Mouse (Mus musculus) Muller cell, postnatal 12 days (primary cell): ENCODE results near the gene Cbx5.
"Not testable (repeated sequence)": the region's sequence is repeated elsewhere in the genome, so short reads cannot be mapped to it uniquely, and the experiment has no call there.

Experiments used
- DNase-seq: peaks from one replicate; pipeline ENCODE4 v3.0.0-alpha.2; 2015; ENCODE audit errors: inconsistent ontology term

The Cbx5 gene

DNA sequence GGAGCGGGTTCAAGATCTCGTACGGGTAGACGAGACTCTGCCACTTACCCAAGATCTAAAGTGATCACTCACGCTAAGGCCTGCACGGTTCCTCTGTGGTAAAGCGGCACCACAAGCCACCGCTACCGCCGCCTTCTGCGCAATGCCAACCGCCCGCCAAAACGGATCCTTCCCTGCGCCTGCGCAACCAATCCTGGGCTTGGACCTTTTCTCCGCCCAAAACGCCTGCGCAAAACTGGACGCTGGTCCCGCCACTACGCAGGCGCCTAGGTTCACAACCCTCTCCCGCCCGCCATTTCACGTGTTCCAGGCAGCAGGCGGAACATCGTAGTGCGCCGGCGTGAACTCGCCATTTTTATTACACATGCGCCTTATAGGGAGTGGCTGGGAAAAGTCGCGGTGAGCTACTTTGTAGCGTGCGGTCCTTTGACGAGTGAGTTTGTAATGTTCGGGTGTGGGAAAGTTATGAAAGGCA lies at the start of gene Cbx5:
Gene Cbx5 (minus strand): TSS at position 132 of the 475 bp plus-strand sequence.
- DNase-seq = no peak

DNA sequence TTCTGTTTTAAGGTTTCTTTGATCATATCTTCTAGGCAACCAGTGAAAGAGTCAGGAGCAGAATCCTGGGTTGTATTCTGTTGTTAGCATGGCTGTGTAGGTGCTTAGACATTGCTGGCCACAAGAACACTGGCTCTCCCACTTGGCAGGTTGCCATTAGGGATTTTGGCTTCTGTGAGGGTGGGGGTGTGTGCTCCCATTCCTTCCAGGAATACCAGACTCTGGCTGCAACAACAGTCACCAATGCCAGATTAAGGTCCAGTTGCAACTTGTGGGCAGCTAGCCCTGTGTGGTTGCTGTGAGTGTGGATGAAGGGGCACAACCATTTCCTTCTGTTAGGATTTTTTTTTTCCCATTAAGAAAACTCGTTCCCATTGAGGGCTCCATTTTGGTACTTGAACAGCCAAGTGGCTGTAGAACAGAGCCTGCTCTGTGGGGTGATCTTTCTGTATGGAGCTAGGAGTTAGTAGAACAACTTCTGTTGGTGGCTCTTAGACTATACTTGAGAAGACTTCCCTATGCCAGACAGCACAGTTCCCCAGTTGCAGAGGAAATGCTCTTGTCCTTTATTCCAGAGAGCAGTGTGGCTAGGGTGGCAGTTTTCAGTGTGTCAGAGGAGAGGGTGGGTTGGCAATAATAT lies 46.3 kb upstream of the Cbx5 start:
- DNase-seq = peak; percentile 78

DNA sequence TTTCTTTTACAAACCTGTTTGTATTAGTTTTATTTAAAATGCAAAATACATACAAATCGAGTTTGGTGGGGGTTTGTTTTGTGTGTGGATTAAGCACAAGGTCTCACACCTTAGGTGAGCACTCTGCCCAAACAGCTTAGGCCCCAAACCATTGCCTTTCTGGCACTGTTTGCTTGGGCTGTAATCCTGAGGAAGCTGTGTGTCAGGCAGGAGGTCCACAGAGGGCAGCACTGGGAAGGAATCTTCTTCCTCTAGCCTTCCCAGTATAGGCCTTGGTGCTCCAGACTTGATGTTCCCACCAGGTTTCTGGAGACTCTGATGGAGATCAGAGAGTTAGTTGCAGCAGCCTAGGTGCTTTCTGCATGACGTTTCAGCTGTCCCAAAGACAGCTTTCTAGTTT lies 45.0 kb upstream of the Cbx5 start:
- no peak for DNase-seq

DNA sequence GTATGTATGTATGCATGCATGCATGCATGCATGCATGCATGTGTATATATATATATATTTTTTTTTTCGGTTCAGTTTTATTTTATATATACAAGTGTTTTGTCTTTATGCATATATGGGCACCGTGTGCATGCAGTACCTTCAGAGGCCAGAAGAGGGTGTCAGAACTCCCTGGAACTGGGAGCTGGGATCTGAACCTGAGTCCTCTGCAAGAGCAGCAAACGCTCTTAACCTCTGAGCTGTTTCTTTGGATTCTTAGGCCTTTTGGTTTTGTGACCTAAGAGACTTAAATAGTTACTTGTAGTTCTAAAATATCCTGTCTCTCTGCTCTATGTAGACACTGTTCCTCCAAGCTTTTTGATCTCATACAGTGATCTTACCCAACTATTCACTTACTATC lies 44.5 kb upstream of the Cbx5 start:
- DNase-seq = no peak

DNA sequence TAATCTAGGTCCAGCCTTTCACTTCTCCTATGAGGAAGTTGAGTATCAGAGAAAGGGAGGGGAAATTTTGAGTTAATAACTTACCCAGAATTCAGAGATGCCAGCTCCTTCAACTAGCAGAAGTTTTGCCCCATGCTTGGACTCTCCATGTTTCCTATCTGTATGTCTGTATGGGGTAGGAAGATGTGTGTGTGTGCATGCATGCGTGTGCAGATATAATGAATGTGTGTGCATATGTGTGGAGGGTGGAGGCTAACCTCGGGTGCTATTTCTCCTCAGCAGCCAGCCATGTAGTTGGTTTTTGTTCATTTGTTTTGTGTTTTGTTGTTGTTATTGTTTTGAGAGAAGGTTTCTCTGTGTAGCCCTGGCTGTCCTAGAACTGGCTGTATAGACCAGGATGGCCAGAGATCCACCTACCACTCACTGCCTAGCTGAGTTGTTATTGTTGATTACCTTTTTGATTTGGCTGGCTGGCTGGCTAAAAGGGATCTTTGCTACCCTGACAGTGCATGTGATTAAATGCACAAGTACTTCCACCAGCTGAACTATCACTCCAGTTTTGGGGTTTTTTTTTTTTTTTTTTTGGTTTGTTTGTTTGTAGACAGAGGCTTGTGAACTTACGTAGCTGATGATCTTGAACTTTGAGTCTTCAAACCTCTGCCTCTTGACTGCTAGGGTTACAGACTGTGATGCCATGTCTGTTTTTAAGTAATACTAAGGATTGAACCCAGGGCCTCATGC lies 42.0 kb upstream of the Cbx5 start:
- DNase-seq = no peak

DNA sequence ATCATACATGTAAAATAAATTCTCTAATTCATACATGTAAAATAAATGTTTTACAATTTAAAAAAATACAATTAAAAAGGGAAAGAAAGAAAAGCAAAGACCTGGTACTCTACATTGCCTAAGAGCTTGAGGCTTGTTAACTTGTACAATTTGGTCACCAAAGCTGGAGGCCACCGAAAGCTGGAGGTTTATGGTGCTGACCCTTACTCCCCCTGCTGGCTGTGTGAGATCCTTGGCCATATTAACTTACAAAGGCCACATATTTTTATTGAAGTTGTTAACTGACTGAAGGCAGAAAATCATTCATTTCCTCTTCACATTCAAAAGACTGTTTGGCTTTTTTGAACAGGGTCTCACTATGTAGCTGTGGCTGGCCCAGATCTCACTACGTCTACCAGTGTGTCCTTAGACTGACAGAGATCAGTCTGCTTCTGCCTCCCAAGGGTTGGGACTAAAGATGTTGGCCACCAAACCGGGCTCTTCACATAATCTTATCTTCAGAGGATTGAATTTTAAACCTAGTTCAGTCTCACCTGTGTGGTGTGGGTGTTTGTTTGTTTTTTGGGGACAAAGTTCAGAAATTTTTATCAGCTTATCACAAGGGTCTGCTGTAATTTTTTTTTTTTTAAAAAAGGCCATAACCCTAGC lies 41.3 kb upstream of the Cbx5 start:
- no peak for DNase-seq

DNA sequence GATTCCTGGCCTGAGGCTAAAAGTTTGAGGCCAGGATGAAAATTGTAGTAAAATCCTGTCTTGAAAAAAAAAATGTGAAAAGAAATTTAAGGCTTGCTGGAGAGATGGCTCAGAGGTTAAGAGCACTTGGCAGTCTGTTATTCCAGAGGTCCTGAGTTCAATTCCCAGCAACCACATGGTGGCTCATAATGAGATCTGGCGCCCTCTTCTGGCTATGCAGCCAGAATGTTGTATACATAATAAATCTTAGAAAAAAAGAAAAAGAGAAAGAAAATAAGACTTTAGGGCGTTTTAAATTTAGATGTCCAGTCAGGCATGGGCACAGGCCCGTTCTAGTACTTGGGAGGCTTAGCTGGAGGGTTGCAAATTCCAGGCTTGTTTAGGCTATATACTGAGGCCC lies 40.1 kb upstream of the Cbx5 start:
- DNase-seq = no peak

DNA sequence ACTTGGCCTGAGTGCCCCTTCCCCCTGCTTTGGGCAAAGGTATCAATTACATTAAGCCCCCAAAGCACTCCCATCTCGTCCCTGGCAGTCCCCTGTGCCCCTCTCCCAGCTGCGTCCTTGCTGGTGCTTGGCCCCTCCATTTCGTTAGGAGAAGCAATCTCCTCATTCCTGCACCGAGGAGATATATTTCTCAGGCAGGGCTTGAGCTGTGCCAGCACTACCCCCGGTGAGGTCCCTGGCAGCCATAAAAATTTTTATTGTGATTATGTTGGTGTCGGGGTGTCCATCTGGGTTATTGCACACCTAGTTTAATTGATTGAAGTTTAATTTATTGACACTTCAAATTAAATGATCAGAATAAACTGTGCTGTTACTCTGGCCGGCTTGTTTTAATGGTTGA lies 38.3 kb upstream of the Cbx5 start:
- DNase-seq = no peak

DNA sequence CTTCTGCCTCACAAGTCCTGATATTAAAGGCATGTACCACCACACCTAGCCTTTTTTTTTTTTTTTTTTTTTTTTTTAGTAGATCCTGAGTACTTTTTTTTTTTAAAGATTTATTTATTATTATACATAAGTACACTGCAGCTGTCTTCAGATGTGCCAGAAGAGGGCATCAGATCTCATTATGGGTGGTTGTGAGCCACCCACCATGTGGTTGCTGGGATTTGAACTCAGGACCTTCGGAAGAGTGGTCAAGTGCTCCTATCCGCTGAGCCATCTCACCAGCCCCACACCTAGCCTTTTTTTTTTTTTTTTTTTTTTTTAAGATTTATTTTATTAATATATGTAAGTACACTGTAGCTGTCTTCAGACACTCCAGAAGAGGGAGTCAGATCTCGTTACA lies 36.3 kb upstream of the Cbx5 start:
- not testable (repeated sequence) for DNase-seq

DNA sequence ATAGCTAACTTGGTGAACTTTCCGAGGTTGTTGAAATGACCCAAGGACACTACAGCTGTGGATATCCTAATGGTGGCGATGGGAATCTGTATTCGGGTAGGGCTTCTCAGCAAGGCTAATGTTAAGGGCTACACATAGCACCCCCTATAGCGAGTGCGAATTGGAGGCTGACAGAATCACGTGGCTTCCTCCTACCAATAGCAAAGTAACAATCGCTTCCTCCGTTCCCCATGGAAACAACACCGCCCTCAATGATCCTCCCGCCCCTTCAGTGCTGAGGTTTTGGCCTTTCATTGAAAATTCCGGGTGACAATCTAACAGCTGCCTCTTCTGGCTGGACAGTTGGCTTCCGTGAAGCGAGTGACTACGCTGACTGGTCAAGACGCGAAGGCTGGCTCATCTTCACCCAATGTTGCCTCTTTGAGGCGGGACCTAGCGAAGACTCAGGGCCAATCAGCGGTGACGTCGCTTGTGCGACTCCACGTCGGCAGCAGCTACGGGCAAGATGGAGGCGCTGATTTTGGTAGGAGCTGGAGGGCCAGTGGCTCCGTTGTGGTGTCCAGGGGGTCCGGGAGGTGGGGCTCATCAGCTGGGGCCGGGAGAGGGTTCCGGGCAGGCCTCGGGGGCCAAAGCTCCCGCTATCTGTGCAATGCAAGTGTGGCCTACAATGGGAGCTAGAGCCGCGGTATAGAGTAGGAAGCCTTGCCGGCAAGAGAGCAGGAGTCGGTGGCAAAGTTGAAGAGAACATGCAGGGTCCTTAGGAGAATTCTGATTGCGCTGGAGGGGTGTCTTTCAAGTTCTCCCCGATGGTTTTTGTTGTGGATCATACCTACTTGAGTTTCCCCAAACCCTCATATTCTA lies 33.0 kb upstream of the Cbx5 start, which contains the start of gene Copz1:
Gene Copz1 (plus strand): TSS at position 296 of the 861 bp plus-strand sequence.
- DNase-seq = peak; percentile 97

DNA sequence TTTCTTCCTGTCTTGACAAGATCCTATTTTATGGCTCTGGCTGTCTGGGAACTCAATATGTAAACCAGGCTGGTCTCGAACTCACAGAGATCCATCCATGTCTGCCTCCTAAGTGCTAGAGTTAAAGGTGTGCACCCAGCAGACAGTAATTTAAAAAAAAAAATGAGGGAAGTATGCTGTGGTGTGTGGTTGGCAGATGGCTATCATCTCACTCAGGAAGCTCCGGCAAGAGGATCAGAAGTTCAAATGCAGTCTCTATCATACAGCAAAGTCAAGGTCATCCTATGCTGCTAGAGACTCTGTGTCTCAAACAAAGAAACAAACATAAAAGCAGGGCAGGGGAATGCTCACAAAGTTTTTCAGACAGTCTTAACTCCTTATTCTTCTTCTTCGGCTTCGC lies 29.3 kb upstream of the Cbx5 start:
- no peak for DNase-seq

DNA sequence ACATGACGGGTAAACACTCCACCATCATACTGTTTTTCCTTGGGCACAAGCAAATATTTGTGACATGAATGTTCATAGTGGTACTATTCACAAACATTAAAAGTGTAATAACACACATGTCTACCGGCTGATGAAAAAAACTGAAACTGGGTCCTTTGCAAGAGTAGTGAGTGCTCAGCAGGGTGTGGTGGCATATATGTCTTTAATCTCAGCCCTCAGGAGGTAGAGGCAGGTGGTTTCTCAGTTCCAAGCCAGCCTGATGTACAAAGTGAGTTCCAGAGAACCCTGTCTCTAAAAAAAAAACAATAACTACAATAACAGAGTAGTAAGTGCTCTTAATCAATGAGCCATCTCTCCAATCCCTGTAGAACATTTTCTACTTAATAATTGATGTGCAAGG lies 25.2 kb upstream of the Cbx5 start:
- no peak for DNase-seq

DNA sequence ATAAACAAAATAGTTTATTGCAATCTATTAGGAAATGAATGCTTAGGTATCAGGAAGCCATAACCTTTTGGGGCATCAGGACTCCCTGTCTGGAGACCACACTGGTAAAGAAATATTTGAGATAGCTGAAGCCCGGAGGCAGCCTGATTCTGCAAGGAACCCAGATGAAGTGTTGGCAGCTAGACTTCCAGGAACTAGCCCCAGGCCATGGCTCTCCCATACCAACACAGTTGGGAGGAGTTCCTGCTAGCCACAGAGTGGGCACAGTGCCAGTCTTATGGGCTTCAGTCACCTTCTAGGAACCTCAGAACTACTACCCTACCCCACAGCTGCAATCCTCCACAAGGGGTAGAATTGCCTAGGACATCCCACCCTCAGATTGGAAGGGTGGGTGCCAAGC lies 20.4 kb upstream of the Cbx5 start:
- peak; percentile 87 for DNase-seq

DNA sequence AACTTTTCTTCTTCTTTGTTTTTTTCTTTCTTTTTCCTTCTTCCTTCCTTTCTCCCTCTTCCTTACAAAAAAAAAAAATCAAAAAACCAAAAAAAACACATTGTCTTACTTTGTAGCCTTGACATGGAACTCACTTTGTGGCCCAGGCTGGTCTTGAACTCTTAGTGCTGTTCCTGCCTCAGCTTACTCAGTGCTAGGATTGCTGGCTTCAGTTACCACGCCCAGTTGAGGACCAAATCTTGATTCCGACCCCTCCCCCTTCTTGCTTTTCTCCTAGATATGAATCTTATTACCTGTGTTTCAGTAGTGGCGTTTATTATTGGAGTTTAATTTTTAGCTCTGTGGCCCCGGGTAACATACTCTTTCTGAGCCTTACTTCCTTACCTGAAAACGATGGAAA lies 19.5 kb upstream of the Cbx5 start:
- DNase-seq = no peak

DNA sequence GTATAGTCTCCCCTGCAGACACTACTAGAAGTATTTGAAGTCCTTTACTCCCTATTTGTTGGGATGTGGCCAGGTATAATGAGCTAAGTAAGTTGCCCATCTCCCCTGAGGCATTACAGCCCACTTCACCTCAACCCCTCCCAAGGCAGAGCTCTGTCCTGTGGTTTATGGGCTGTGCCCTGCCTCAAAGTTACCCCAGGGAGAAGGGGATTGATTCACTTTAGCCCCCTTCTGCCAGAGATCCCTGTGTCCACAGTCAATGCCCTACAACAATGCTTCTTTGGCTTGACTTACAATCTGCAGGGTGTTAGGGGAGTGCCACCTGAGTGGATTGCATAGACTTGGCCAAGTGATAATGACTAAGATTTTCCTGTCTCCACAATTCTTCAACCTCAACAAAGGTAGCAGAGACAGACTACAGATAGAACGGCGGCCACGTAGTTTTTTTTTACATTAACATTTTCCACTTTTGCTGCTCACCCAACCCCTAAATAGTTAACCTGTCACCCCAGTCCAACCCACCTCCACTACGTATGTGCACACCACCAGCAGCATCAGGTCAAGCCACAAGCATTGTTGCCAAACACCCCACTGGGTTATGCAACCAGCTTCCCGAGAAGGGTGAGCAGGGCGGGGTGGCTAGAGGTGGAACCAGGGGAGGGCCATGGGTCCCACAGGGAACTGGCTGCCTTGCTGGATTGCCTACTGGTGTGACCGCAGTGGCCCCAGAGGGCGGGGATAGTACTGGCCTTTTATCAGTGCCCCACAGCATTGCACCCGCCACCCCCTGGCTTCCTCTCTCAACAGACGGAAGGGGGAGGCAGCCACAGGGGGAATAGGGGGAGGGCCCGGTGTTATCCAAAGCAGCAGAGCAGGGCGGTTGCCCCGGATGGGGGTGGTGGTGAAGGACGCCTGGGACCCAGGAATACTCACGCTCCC lies 18.4 kb upstream of the Cbx5 start, which contains the start of gene Nfe2:
Gene Nfe2 (minus strand): TSS at position 614 of the 939 bp plus-strand sequence.
- peak; percentile 64 for DNase-seq

DNA sequence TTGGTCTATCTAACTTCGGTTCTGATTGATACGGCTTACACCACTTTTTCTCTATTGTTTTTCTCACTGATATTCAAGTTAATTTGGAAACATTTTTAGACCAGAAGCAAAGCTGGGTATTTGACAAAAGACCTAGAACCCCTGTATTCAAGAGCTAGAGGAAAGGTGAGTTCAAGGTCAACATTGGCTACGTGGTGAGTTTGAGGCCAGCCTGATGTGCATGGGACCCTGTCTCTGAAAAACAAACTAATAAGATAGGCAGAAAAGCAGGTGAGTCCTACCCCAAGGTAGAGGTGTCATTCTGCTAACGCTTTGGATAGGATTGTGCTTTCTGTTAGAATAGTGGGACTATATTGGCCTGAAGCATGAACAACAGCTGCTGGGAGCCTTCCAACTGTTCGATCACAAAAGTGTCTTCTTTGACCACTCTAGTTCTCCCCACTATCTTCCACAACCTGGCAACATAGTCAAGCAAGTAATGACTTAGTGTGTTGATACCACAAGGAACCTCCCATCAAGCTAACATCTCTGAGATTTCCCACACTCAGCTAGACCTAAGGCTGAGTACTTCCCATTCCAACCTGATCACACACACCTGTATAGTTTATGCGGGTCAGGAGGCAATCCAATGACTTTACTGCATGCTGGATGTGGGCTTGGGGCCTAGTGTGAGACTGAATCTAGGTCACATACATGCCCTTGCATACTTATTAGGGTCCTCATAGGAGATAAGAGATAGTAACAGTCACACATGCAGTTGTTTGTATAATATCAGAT lies 16.8 kb upstream of the Cbx5 start:
- no peak for DNase-seq

DNA sequence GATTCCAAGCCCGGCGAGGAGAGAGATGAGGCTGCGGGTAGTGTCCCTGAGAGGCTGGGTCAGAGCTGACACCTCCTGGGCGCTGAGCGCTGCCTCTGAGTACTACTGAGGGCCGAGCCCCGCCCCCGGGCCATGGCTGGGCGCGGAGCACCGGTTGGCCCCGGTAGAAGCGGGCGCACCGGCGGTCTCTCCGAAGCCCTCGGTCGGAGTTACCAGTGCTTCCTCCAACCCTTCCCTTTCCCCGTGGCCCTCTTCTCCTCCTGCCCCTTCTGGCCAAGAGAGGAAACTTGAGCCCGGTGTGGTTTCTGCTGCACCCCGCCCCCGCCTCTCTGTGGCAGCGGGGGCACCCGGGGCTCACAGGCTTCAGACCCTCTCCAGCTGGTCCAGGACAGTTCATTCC lies 15.6 kb upstream of the Cbx5 start:
- peak; percentile 52 for DNase-seq

DNA sequence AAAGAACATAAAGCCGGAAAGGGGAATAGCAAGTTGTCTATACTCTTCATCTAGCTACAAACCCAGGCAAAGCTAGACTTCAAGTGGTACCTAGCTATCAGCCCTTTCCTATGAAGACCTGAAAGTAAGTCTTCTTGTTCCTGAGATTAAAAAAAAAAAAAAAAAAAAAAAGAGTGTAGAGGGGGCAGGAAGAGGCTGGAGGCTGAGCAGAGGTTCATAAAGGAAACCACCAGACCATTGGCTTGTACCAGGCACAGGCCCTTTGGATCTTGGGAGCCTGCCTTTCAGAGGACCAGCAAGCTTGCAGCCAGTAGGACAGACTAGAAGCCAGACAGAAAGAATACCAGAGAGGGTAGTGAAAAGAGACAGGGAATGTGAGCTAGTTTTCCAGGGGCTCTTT lies 13.7 kb upstream of the Cbx5 start:
- DNase-seq = no peak

DNA sequence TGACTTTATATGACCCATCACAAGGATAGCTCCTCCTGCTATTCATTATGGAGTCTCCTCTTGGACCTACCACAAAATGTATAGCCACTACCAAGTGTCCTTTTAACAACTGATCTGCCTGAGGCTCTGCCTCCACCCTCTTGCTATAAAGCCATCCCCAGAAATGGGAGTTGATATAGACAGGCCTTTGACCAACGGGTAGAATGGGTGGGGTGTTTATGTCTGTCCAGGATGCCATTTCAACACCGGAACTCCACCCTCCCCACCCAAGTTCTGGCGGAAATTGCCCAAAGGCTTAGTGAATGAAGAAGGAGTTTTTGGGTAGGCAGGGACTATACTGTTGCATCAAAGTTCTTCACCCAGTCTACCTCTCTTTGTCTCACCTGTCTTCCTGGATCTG lies 13.0 kb upstream of the Cbx5 start:
- no peak for DNase-seq

DNA sequence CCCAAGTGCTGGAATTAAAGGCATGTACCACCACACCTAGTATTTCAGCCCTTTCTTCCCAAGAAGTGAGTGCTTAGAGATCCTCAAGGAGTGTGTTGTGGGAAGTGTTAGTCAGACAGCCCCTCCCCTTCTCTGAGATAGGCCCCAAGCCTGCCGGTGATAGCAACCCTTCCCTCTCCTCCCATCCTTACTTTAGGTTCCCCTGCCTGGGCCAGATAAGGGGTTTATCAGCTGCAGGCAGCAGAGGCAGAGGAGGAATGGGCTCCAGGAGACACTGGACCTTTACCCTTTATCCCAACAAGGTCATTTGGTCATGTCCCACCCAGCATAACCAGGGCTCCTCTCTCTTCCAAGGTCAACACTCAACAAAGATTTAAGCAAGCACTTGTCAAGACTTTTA lies 12.0 kb upstream of the Cbx5 start:
- no peak for DNase-seq
